Mouse (Mus musculus) cerebellum, adult 2 months (tissue): ENCODE data around the gene Hist1h4i. TPM values are rescaled to one million over a fixed set of nuclear protein-coding genes. Genes with fewer than 3 reads are reported as not detected.

Source experiments
- DNase-seq, 2 experiments: peaks; one replicate each; pipeline ENCODE4 v3.0.0; 2021
- H3K27ac ChIP-seq: fragments of 200-500 bp; 2 replicates; pipeline ENCODE4 v1.5.1; 2012; ENCODE audit warnings: low read length, control low read depth, inconsistent platforms; ENCODE audit not compliant: insufficient read depth
- H3K27me3 ChIP-seq: fragments of 200-500 bp; 2 replicates; pipeline ENCODE4 v1.6.1; 2012; ENCODE audit warnings: inconsistent platforms, mild to moderate bottlenecking, low read length, moderate library complexity; ENCODE audit not compliant: control insufficient read depth, insufficient read depth
- H3K4me1 ChIP-seq: fragments of 200-500 bp; 2 replicates; pipeline ENCODE4 v1.6.1; 2011; ENCODE audit warnings: low read length; ENCODE audit not compliant: control insufficient read depth, insufficient read depth
- H3K4me3 ChIP-seq: fragments of 200-500 bp; replicated peaks from 2 replicates; pipeline ENCODE3; 2011; ENCODE audit warnings: mild to moderate bottlenecking, low read depth, low read length, control low read depth; ENCODE audit not compliant: insufficient read depth
- CTCF ChIP-seq: fragments of 200-500 bp; IDR thresholded peaks from 2 replicates; pipeline ENCODE4 v1.5.1; 2011; ENCODE audit warnings: low read depth, mild to moderate bottlenecking, control low read depth, low read length, moderate library complexity, borderline replicate concordance; ENCODE audit not compliant: insufficient read depth
- POLR2A ChIP-seq: fragments of 200-500 bp; IDR thresholded peaks from 2 replicates; pipeline ENCODE4 v1.6.1; 2011; ENCODE audit warnings: low read length, control low read depth, borderline replicate concordance; ENCODE audit not compliant: insufficient read depth
- WGBS: fragments of 180-500 bp; shearing (Covaris S2); methylation state at CpG from one replicate; pipeline ENCODE4 v1.1.7; 2018; 5-methylcytosine and 5-hydroxymethylcytosine counted together
- polyA plus RNA-seq: library from polyadenylated mRNA; depleted of rRNA; stranded (reverse); fragments of >200 nt; gene quantifications from 2 replicates; pipeline ENCODE4 v1.2.3, GENCODE M21; 2012

The Hist1h4i gene
- polyA plus RNA-seq, 1 experiment, result 8.8 TPM

DNA sequence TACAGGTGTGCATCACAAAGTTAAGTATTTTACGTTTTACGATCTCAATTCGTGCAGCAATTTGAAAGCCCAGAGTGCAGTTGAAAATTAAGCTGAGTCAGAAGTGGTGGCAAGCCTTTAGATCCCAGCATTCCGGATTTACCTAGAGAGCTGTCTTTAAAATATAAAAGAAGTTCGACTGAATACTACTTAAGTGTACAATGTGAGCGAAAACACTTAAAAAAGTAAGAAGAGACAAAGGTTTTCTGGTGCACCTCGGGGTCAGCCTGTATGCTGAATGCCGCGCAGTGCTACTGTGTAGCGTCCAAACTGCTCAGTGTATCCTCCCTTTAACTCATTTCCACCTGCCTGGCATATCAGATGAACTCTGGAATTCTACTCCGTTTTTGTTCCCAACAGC is 19.6 kb downstream of the Hist1h4i start:
- Histone ChIP-seq H3K4me1 (no peaks in the 10 kb centered on the region), H3K27me3 (peaks cover 3% of the 10 kb centered on the region; the same call in 1 of the 2 replicates), H3K4me3 (peak overlapping the region; percentile 38), H3K27ac (no peak overlapping the region)
- TF ChIP-seq POLR2A, result no peak
- no peak for TF ChIP-seq CTCF
- DNase-seq, result no peak
- WGBS, result 1% methylated on average over 11 of the region's 11 CpGs

DNA sequence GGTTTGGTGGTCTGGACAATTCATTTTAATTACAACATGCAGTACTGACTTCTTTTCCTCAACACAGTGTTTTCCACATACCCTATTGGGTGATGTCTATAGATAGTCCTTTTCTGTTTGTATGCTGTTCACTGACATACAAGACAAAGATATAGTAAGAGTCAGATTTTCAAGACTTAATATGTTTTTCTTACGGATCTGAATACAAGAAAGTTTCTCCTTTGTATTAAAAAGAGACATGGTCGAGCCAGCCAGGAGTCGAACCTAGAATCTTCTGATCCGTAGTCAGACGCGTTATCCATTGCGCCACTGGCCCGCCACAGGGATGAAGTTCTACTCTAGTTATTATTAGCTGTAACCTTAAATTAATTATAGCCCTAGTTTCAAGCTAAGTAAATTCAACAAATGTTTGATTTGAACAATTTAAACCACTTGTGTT is 20.2 kb downstream of the Hist1h4i start:
- WGBS, result 2% methylated on average over 8 of the region's 8 CpGs
- peaks cover 3% of the 10 kb centered on the region; the same call in 1 of the 2 replicates for H3K27me3 ChIP-seq
- DNase-seq, result peak; percentile 41 to 42

DNA sequence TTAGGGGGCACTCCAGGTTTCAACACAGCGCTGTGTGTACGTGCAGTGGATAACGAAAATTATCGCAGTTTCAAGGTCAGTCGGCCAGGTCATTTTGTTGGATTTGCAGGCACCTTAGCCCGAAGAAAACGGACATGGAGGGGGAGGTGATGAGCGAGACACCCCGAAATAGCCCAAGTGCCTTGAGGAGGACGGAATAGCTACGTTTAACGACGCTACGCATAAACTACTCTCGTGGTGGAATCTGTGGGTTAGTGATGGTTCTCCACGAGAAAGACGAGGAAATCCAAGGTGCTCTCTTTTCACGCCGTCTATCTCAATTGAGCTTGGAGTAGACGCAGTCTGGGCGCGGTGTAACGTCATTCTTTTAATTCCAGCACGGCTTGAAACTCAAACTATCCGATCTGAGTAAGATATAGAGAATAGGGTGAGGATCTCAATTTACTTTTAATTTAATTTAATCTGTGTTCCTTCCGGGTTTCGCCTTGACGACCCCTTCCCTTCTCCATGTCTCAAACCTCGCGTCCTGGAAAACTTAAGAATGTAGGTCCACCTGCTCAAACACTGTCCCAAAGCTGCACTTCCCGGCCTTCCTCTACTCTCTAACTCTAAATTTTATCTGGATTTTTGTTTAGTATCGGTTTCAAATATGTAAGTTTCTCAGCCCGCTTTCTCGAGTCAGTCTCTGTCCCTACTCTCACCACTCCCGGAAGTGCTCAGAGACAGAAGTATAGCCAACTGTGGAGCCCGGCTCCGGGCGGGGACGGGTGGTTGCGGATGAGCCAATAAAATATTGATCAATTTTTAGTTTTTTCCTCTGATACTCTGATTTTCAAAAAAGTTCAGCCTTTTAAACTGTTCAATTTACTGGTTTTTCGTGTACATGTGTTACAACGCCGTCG is 21.0 kb downstream of the Hist1h4i start:
- H3K27me3 ChIP-seq, result peaks cover 3% of the 10 kb centered on the region; the same call in 1 of the 2 replicates

More for the DNA sequence above, 20.2 kb downstream of the Hist1h4i start:
- no peak for TF ChIP-seq POLR2A
- TF ChIP-seq CTCF, result no peak
- no peak overlapping the region for H3K27ac ChIP-seq
- no peaks in the 10 kb centered on the region for H3K4me1 ChIP-seq
- no peak overlapping the region for H3K4me3 ChIP-seq

DNA sequence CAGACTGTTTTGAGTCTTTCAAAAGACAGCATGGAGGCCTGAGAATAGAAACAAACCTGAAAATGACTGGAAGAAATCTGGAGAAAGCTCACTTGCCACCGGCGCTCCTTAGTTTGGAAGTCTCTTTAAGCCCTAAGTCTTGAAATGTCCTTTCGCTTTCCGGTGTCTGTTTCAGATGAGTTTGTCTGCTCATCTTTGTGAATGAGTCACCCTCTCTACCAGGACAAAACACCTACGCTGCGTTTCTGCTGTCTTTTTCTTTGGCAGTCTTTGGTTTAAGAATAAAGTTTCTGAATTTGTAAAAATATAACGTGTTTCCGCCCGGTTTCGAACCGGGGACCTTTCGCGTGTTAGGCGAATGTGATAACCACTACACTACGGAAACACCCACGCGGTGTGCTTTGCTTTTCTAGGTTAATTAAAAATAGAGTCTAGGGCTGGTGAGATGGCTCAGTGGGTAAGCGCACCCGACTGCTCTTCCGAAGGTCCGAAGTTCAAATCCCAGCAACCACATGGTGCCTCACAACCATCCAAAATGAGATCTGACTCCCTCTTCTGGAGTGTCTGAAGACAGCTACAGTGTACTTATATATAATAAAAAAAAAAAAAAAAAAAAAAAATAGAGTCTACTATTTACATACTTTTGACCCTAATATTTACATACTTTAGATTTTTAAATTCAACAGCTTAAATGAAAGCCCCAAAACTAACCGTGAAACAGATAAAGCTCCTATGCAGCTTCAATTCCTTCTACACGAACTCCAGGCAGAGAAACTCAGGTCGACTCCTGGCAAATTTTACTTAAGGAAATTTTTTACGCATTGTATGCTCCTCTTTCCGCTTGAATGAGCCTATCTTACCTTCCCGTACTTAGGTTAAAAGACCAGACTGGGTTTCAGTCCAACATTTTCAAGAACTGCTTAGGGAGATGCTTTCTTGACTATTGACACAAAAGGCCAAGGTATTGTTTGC is 25.4 kb downstream of the Hist1h4i start:
- 19% methylated on average over 27 of the region's 27 CpGs for whole genome bisulfite sequencing
- TF ChIP-seq CTCF (no peak), POLR2A (no peak)

More for the DNA sequence above, 21.0 kb downstream of the Hist1h4i start:
- DNase-seq, result no peak
- TF ChIP-seq POLR2A, result no peak
- TF ChIP-seq CTCF, result no peak
- H3K4me1 ChIP-seq, result no peaks in the 10 kb centered on the region
- 4% methylated on average over 44 of the region's 44 CpGs for WGBS
- H3K4me3 ChIP-seq, result peak overlapping the region; percentile 37
- no peak overlapping the region for H3K27ac ChIP-seq

DNA sequence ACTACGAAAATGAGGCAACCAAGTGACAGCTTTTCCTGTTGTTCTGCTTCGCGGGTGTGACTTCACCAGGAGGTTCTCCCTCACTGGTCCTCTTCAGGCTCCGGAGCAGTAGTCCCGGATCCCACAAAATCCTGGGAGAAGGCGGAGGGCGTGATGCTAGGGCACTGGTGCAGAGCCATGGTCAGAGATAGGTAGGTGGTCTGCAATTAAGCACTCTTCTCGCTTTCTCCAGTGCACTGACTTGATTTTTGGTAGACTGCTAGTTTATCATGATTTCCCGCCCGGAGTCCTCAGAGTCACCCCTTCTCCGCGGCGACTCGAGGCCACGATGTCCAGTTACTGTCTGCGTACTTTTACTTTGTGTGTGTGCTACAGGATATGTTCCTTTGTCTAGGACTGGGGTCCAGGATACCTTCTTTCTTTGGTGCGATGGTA is 26.7 kb downstream of the Hist1h4i start:
- WGBS, result 21% methylated on average over 17 of the region's 17 CpGs
- Histone ChIP-seq H3K27me3 (peaks cover 1% of the 10 kb centered on the region; the same call in 1 of the 2 replicates), H3K4me3 (no peak overlapping the region), H3K27ac (no peak overlapping the region), H3K4me1 (no peaks in the 10 kb centered on the region)
- no peak for TF ChIP-seq POLR2A
- TF ChIP-seq CTCF, result no peak
- DNase-seq, result no peak

More for the DNA sequence above, 25.4 kb downstream of the Hist1h4i start:
- peak; percentile 41 to 47 for DNase-seq
- H3K4me1 ChIP-seq, result no peaks in the 10 kb centered on the region
- H3K27ac ChIP-seq, result no peak overlapping the region
- peaks cover 5% of the 10 kb centered on the region; the same call in 1 of the 2 replicates for H3K27me3 ChIP-seq
- no peak overlapping the region for H3K4me3 ChIP-seq

DNA sequence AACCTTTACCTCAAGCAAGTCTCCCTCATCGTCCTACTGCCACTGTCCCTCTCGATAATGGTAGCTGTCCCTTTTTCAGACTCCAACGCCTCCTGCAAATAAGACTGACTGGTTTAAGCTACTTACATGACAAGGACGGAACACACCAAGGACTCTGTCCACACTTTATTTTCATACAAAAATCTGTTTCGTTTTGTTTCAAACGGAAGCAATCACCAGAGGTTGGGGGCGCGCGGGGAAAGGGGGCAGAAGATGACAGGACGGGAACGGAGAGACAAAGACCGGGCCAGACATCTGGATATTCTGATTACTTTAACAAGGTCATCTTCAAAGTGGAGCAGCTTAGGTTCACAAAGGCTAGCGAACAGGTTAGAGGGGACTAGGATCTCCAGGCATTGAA is 27.4 kb downstream of the Hist1h4i start:
- WGBS, result 25% methylated on average over 13 of the region's 13 CpGs
- Histone ChIP-seq H3K4me3 (no peak overlapping the region), H3K27ac (no peak overlapping the region), H3K27me3 (peaks cover 1% of the 10 kb centered on the region; the same call in 1 of the 2 replicates), H3K4me1 (no peaks in the 10 kb centered on the region)
- no peak for TF ChIP-seq POLR2A
- no peak for DNase-seq

DNA sequence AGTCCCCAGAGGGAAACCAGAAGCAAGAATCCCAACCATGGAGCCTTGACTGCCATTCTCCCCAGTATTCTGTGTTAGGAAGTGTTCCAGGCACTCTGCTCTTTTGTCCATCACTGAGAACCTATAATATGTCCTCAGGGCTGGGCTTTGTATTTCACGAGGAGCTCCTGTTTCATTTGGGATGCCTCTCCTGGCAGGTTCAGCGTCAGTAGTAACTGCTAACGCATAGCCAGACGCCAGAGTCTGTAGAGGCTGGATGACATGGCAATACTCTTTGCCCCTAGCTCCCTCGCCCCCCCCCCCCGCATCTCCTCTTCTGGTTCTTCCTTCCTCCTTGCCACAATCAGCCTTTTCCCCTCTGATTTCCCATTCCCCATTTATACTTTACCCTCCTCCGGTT is 31.5 kb downstream of the Hist1h4i start, which contains the start of gene Prss16:
Gene Prss16, minus strand, starts transcription at position 101 of the 400 bp plus-strand sequence.
- Histone ChIP-seq H3K27me3 (peaks cover 8% of the 10 kb centered on the region; the same call in 1 of the 2 replicates), H3K27ac (no peak within 1 kb of the TSS), H3K4me1 (peaks cover 5% of the 10 kb centered on the region; the same call in 1 of the 2 replicates), H3K4me3 (no peak within 1 kb of the TSS)
- no peak for DNase-seq
- TF ChIP-seq CTCF (no peak), POLR2A (no peak)
- 44% methylated on average over 7 of the region's 7 CpGs for WGBS
